In the genomic region with DNA sequence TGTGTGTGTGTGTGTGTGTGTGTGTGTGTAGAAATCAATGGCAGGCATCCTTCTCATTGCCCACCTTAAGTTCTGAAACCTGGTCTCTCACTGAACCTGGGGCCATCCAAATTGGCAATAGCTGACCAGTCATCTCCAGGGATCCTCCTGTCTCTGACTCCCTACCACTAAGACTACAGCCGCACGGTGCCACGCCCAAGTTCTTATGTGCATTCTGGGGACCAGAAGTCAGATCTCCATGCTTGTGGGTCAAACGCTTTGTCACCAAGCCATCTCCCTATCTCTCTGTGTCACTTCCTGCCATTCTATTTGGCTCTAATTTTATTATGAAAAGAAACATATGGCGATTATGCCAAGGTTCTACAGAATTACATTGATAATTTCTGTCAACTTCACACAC, we compare ENCODE assay signal across 22 mouse cellular contexts. TPM values are rescaled to one million over a fixed set of nuclear protein-coding genes. Genes with fewer than 3 reads are reported as not detected.
DNase-seq lines count a peak whose midpoint lies in the region; ATAC-seq and TF ChIP-seq lines count a peak whose summit lies in the region.
"Had no signal": no experiment of that assay in that cellular context is flagged by ENCODE, and none has a peak within 500 bp of the region (broad histone marks: within the 10 kb centered on the region; RNA-seq: fewer than 3 reads in every experiment).

No protein-coding gene starts in this region.

- H3K79me2 ChIP-seq in MEL (ENCODE audit: control insufficient read depth, insufficient read depth, low read length, poor library complexity) = no peaks in the 10 kb centered on the region

- H3K4me1 ChIP-seq in MEL (ENCODE audit: control insufficient read depth in 1 of 2, insufficient read depth in 2 of 2, low read length in 2 of 2) = peaks cover 6 to 15% of the 10 kb centered on the region in 2 experiments

- TF ChIP-seq RAD21 in MEL (IDR thresholded peaks at IDR 0.05; ENCODE audit: low read depth, low read length) = no peak

- no peak overlapping the region for H3K9ac ChIP-seq in MEL (ENCODE audit: control insufficient read depth, low read depth, low read length, poor library complexity, severe bottlenecking)

- TF ChIP-seq EP300 in MEL (IDR thresholded peaks at IDR 0.05; ENCODE audit: low read depth in 1 of 2, low read length in 2 of 2) = 0 out of 4 replicates have a peak, but pooled peaks of 1 of the 2 experiments have one; percentile 22

- no peak for TF ChIP-seq POLR2A in MEL (IDR thresholded peaks at IDR 0.05; ENCODE audit: control insufficient read depth in 1 of 2, insufficient read depth in 1 of 2, low read depth in 1 of 2, low read length in 2 of 2, poor library complexity in 1 of 2)

- no peaks in the 10 kb centered on the region; a peak in 1 of 4 replicates for H3K27me3 ChIP-seq in MEL (ENCODE audit: control insufficient read depth in 1 of 2, insufficient read depth in 2 of 2, low read length in 2 of 2)
- H3K27me3 ChIP-seq: CH12.LX, Patski had no signal

- peak; percentile 63 for DNase-seq in heart, adult 11 months
- no peak for DNase-seq in heart, adult 9 months (ENCODE audit: low spot score in 2 of 2)
- no peak for DNase-seq in MEL (ENCODE audit: low read depth, low spot score)
- DNase-seq in lung, postnatal 25 days (ENCODE audit: low spot score) = no peak
- DNase-seq in thymus, postnatal 10 days (ENCODE audit: low spot score in 2 of 2) = no peak
- DNase-seq: adrenal gland, adult 2 months; adrenal gland, adult 8-10 months; adrenal gland, postnatal 10 days; adrenal gland, postnatal 14 days; adrenal gland, postnatal 25 days; adrenal gland, postnatal 36 days; B cell, adult 2 months; cerebellum, adult 11 months; cerebellum, adult 11-12 months; cerebellum, adult 18-20 months; cerebellum, adult 2 months had no signal

- H3K9me3 ChIP-seq in MEL (replicated peaks; ENCODE audit: insufficient read depth, low read length) = no peaks in the 10 kb centered on the region
- H3K9me3 ChIP-seq: G1E had no signal

- no peak overlapping the region for H3K27ac ChIP-seq in MEL (ENCODE audit: control insufficient read depth, low read depth, low read length)

- H3K36me3 ChIP-seq in MEL (ENCODE audit: control insufficient read depth in 1 of 2, insufficient read depth in 2 of 2, low read length in 2 of 2) = peaks cover 0 to 16% of the 10 kb centered on the region in 2 experiments; a peak in 2 of 4 replicates
- H3K36me3 ChIP-seq: G1E had no signal

- peak; percentile 63; the same call in 1 of the 2 replicates for ATAC-seq in megakaryocyte-erythroid progenitor cell, adult 5-6 weeks (replicated peaks; ENCODE audit: low FRiP score, low TSS enrichment, poor library complexity, severe bottlenecking)
- ATAC-seq: activated CD4-positive, CD25-positive, alpha-beta regulatory T cell, adult 4 months; CD4-positive, CD25-positive, alpha-beta regulatory T cell, adult 4 months; Patski had no signal

- H3K4me3 ChIP-seq in MEL (ENCODE audit: control insufficient read depth in 1 of 2, insufficient read depth in 1 of 2, low read depth in 2 of 2, low read length in 2 of 2) = no peak overlapping the region

- TF ChIP-seq CTCF in MEL (IDR thresholded peaks at IDR 0.05 in 2 of 3, conservative IDR thresholded peaks at IDR 0.05 in 1 of 3; ENCODE audit: control insufficient read depth in 1 of 3, insufficient read depth in 1 of 3, low read depth in 2 of 3, low read length in 3 of 3, poor library complexity in 1 of 3, severe bottlenecking in 1 of 3) = no peak

TF ChIP-seq in MEL, 35 proteins besides CTCF, POLR2A, EP300 and RAD21:
- TF ChIP-seq TAL1 (IDR thresholded peaks at IDR 0.05; ENCODE audit: low read length) = no peak
- 0 out of 2 replicates have a peak, but pooled peaks have one; percentile 14 for TF ChIP-seq GATA1 (IDR thresholded peaks at IDR 0.05; ENCODE audit: low read depth, low read length)
- TF ChIP-seq ZKSCAN1 (IDR thresholded peaks at IDR 0.05; ENCODE audit: low read depth, low read length) = no peak

RNA-seq across cellular contexts. Expression of a gene that starts 28.3 kb away (rescaled TPM):
- total RNA-seq in MEL (2012; rRNA removed) = 1.0 and 2.1 TPM in 2 replicates
- polyA plus RNA-seq in MEL (2012; ENCODE audit: insufficient read depth in 1 of 2, insufficient read length in 2 of 2, low read depth in 1 of 2, low replicate concordance in 2 of 2, missing spikeins in 1 of 2) = 1 to 10 TPM in 1 of 2 experiments, not detected in 1; 2.7 TPM
- 20.3 and 21.2 TPM in 2 replicates for total RNA-seq in megakaryocyte-erythroid progenitor cell, adult 5-6 weeks (2014; fragmentation: Nextera tagmentation)
- 30.4 and 45.3 TPM in 2 replicates for total RNA-seq in megakaryocyte-erythroid progenitor cell, adult 5-6 weeks (2017)
